Mouse (Mus musculus): ENCODE data around the gene Tmx4.

The Tmx4 gene

DNA sequence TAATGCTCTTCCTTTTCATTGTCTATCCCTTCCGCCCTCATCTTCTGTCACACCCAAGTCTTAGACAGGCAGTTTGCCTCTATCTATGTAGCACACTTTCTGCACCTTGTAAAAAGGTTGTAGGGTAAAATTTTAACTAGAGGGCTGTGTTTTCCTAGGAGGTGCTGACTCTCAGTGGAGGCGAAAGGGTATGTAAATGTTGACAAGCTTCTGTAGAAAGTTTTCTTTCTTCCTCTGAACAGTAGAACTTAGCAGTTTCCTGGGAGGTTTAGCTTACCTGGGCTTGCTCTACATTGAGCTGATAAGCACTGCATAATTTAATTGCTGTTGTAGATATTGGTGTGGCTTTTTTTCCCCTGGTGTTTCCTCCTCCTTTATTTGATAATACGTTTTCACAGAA is 84.5 kb downstream of the Tmx4 start:
- no peak for DNase-seq (ENCODE audit: extremely low spot score, low spot score)

DNA sequence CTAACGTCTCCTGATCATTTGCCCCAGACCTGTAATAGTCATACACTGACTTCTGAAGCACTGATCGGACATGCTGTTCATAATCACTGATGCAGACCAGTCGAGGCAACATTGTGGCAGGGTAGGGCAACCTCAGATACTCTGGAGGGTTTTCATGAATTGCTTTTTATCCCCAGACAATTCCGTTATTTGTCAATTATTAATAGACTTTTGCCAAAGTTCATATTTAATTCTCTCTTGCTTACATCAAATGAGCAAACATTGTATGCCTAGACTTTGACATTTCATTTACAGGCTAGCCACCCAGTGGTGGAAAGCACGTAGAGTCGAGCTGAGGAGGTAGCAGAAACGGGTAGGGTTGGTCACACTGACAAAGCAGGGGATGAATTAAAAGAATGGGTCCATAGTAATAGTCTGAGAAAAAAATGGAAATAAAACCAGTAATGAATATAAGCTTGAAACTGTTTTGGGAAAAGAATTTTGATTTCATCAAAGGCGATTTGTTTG is 89.7 kb downstream of the Tmx4 start, which contains the start of gene Hao1:
TSS of gene Hao1 (minus strand) at position 148 of the 507 bp plus-strand sequence.
- no peak for DNase-seq (ENCODE audit: extremely low spot score, low spot score)

DNA sequence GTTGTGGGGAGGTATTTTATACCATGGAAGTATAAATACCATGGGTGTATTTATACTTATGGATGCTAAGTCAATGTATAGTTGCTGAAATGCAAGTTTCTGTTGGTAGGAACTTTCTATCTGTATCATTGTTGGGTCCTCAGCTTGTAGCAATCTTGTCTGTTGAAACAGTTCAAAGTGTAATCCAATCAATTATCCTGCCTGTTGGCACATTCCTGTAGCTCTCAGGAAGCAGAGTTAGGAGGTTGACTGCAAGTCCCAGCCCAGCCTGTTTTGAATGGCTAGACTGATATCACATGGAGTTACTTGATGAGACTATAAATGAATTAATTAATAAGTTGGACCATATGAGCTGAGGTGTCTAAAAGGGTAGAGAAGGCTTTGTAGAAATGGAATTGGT is 91.6 kb downstream of the Tmx4 start:
- DNase-seq (ENCODE audit: extremely low spot score, low spot score) = no peak

DNA sequence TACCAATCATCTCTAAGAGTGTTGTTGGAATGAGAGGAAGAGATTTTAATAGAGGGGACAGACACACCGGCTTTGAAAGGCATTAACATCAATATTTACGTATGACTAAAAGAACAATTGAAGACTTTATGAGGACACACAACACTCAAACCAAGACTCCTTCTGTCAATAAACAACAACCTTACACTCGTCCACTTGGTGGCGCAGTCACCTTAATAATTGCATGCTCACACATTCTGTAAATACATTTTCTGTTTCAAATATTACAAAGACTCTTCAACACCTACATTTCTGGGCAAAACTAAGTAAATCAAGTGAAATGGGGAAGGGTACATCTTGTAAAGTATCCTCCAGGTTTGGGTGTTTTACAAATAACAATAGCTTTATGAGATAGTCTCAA is 94.2 kb downstream of the Tmx4 start:
- peak; percentile 20 for DNase-seq (ENCODE audit: extremely low spot score, low spot score)

DNA sequence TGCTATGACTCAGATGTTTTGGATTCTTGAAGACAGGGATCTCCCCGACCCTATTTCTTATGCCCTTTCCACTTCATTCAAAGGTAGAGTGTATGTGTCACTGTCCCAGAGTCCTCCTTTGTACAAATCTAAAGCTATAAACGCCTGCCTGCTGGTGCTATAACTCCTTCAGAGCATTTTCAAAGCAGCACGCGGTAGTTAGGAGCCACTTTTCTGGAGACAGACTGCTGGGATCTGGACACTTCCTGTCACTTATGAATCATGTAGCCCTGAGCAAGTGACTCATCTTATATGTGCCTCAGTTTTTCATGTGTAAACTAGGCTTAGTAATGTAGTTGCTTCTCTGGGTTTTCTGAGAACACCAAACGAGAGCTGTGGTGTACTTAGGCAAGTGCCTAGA is 98.8 kb downstream of the Tmx4 start:
- DNase-seq (ENCODE audit: extremely low spot score, low spot score) = no peak

DNA sequence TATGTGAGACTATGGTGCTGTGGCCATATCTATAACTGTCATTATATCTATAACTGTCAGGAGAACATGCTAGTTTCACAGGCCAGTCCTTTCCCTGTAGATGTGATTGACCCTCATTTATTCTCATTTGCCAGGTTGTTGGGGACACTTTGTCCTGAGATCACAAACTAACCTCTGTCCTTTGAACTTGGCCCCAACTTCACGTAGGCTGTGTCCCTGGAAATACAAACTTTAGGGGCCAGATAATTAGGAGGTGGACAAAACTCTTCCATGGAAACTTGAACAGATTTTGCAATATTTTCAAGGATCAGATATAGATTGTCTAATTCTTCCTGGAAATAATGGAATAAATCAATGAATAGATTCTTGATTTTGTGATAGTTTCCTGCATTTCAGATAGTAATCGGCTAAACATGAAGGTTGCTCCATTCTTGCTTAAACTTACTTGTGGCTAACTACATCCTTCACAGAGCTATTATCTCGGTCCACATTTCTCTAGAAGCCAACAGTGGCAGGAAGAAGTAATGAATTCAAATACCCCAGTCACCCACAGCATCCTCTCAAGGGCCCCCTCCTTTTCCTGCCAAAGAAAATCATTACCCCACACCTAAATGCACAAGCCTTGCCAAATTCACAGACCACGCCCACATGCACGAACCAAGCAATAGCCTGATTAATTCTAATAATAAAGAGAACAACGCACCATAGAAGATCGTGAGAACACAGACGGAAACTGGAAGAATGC is 99.5 kb downstream of the Tmx4 start:
- no peak for DNase-seq (ENCODE audit: extremely low spot score, low spot score)
